Mouse (Mus musculus): ENCODE measurements around the gene Timm23. TPM values are rescaled to one million over a fixed set of nuclear protein-coding genes. Genes with fewer than 3 reads are reported as not detected.
"Not testable (repeated sequence)": the region's sequence is repeated elsewhere in the genome, so short reads cannot be mapped to it uniquely, and the experiment has no call there.

The Timm23 gene
- polyA plus RNA-seq, 1 experiment from 2014 or later: 302 TPM

DNA sequence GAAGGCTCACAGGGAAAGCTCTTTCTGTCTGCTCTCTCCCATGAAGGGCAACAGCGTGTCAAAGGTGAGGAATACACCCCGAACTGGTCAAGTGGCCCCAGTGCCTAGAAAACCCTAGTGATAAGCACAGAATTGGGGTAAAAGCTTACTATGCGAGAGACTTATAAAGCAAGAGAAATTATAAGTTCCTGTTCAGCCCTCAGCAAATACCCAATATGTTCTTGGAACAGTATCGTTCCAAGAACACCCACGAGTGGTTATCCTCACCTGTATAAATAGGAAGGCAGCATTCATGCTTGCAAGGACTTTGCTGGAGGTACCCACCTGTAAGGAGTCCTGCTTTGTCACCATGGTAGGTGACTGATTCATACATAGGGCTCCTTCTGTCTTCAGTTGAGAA lies 60.0 kb downstream of the Timm23 start, which contains the start of gene Msmb:
Msmb (plus strand) TSS at position 301 of the 400 bp plus-strand sequence.
- Histone ChIP-seq H3K9me3 (no peaks in the 10 kb centered on the region), H3K27ac (no peak within 1 kb of the TSS), H3K4me1 (replicated peaks) (no peaks in the 10 kb centered on the region), H3K36me3 (no peaks in the 10 kb centered on the region), H3K27me3 (ENCODE audit: insufficient read depth, poor library complexity, severe bottlenecking) (no peaks in the 10 kb centered on the region), H3K4me3 (no peak within 1 kb of the TSS)
- no peak for DNase-seq (ENCODE audit: low spot score)
- WGBS: 91% methylated on average over 5 of the region's 5 CpGs

DNA sequence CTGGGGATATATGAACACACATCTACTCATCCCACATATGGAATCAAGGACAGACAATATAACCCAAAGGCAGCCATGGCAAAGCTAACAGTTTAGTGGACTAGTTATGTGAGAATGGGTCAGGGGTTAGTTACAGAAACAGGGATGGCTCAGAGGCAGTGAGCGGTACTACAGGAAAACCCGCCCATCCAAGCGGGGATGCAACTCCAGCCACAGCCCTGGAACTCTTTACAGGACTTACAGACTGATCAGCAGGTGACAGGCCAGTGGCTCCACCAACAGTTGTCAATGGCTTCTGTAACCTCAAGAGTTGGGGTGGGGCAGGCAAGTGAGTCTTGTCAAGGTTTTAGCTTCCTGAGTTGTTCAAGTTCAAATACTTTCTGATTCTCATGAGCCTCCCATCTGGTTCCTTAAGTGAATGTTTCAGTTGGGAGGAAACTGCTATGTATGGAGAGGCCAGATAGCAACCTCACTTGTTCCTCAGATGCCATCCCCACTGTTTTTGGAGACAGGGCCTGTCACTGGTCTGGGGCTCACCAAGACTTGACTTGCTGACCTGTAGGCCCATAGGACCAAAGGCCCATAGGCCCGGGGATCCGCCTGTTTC lies 61.2 kb downstream of the Timm23 start:
- no peak for DNase-seq (ENCODE audit: low spot score)
- no peak overlapping the region for H3K27ac ChIP-seq
- H3K4me3 ChIP-seq: no peak overlapping the region
- WGBS: 71% methylated on average over 5 of the region's 5 CpGs
- H3K27me3 ChIP-seq (ENCODE audit: insufficient read depth, poor library complexity, severe bottlenecking): no peaks in the 10 kb centered on the region
- no peaks in the 10 kb centered on the region for H3K36me3 ChIP-seq
- H3K4me1 ChIP-seq (replicated peaks): no peaks in the 10 kb centered on the region
- H3K9me3 ChIP-seq: no peaks in the 10 kb centered on the region

GRCm38 (mm10) chr14:32136467-32136866 lies 65.2 kb downstream of the Timm23 start:
- H3K9me3 ChIP-seq; H3K27me3 ChIP-seq (ENCODE audit: insufficient read depth, poor library complexity, severe bottlenecking); H3K4me1 ChIP-seq (replicated peaks); H3K4me3 ChIP-seq; H3K27ac ChIP-seq; DNase-seq (ENCODE audit: low spot score); H3K36me3 ChIP-seq: not testable (repeated sequence)
- WGBS: 75% methylated on average over 3 of the region's 3 CpGs

GRCm38 (mm10) chr14:32134293-32134692 lies 67.4 kb downstream of the Timm23 start:
- Histone ChIP-seq H3K36me3 (no peaks in the 10 kb centered on the region), H3K4me3 (no peak overlapping the region), H3K27me3 (ENCODE audit: insufficient read depth, poor library complexity, severe bottlenecking) (no peaks in the 10 kb centered on the region), H3K4me1 (replicated peaks) (no peaks in the 10 kb centered on the region), H3K9me3 (no peaks in the 10 kb centered on the region), H3K27ac (no peak overlapping the region)
- 92% methylated on average over 2 of the region's 2 CpGs for WGBS
- DNase-seq (ENCODE audit: low spot score): no peak

GRCm38 (mm10) chr14:32131836-32132235 lies 69.9 kb downstream of the Timm23 start:
- H3K27ac ChIP-seq: no peak overlapping the region
- H3K4me1 ChIP-seq (replicated peaks): no peaks in the 10 kb centered on the region
- H3K4me3 ChIP-seq: no peak overlapping the region
- no peaks in the 10 kb centered on the region for H3K9me3 ChIP-seq
- no peaks in the 10 kb centered on the region for H3K27me3 ChIP-seq (ENCODE audit: insufficient read depth, poor library complexity, severe bottlenecking)
- H3K36me3 ChIP-seq: no peaks in the 10 kb centered on the region
- DNase-seq (ENCODE audit: low spot score): no peak
- 91% methylated on average over 4 of the region's 4 CpGs for WGBS

Other genes starting within 250 kb of the Timm23 start
- gene Galnt15, start 172.9 kb downstream of the Timm23 start, polyA plus RNA-seq (2016; fragmentation: Nextera tagmentation; extraction: Ambion mirVana): 0.13 and 0.17 TPM in 2 replicates
- 22.2 and 23.0 TPM in 2 replicates for gene Oxnad1, start 116.5 kb downstream of the Timm23 start, polyA plus RNA-seq (2016; fragmentation: Nextera tagmentation; extraction: Ambion mirVana)
- gene Dph3, start 116.2 kb downstream of the Timm23 start, polyA plus RNA-seq (2016; fragmentation: Nextera tagmentation; extraction: Ambion mirVana): 89.7 and 93.6 TPM in 2 replicates
- not detected in 2 replicates for gene Msmb, start 59.9 kb downstream of the Timm23 start, polyA plus RNA-seq (2016; fragmentation: Nextera tagmentation; extraction: Ambion mirVana)
- 66.0 and 71.9 TPM in 2 replicates for gene Ncoa4, start 42.0 kb downstream of the Timm23 start, polyA plus RNA-seq (2016; fragmentation: Nextera tagmentation; extraction: Ambion mirVana)
- gene Parg, start 51 bp upstream of the Timm23 start, polyA plus RNA-seq (2016; fragmentation: Nextera tagmentation; extraction: Ambion mirVana): 40.6 and 50.0 TPM in 2 replicates
- gene Ogdhl, start 120.1 kb upstream of the Timm23 start, polyA plus RNA-seq (2016; fragmentation: Nextera tagmentation; extraction: Ambion mirVana): 15.7 and 17.8 TPM in 2 replicates
- gene 1700024G13Rik, start 186.5 kb upstream of the Timm23 start, polyA plus RNA-seq (2016; fragmentation: Nextera tagmentation; extraction: Ambion mirVana): 0.32 and 2.0 TPM in 2 replicates